Mouse (Mus musculus): ENCODE measurements around the gene Stk25. TPM values are rescaled to one million over a fixed set of nuclear protein-coding genes. Genes with fewer than 3 reads are reported as not detected.

Gene Stk25
- total RNA-seq, 1 experiment from 2014 or later, result 59.3 TPM

Other genes with a start within 250 kb of the Stk25 start
- gene Hdlbp, start 179.8 kb downstream of the Stk25 start, total RNA-seq (2017), result 75.0 and 92.9 TPM in 2 replicates
- 0.99 and 3.4 TPM in 2 replicates for gene Farp2, start 146.6 kb downstream of the Stk25 start, total RNA-seq (2017)
- gene Bok, start 27.0 kb upstream of the Stk25 start, total RNA-seq (2017), result 1.6 and 2.6 TPM in 2 replicates
- 56.5 and 83.3 TPM in 2 replicates for gene Atg4b, start 92.8 kb upstream of the Stk25 start, total RNA-seq (2017)
- 19.9 and 25.1 TPM in 2 replicates for gene Thap4, start 96.2 kb upstream of the Stk25 start, total RNA-seq (2017)
- 184 and 237 TPM in 2 replicates for gene Dtymk, start 143.3 kb upstream of the Stk25 start, total RNA-seq (2017)
- 37.6 and 48.7 TPM in 2 replicates for gene Ing5, start 145.3 kb upstream of the Stk25 start, total RNA-seq (2017)
- gene D2hgdh, start 166.2 kb upstream of the Stk25 start, total RNA-seq (2017), result 29.5 and 33.8 TPM in 2 replicates
- gene Gal3st2, start 202.6 kb upstream of the Stk25 start, total RNA-seq (2017), result not detected in 2 replicates

Data from hematopoietic stem cell, adult 5-6 weeks (primary cell).